Mouse (Mus musculus) adrenal gland, postnatal 14 days (tissue): ENCODE data around the gene Med27. TPM values are rescaled to one million over a fixed set of nuclear protein-coding genes. Genes with fewer than 3 reads are reported as not detected.

ENCODE experiments used
- DNase-seq: peaks from one replicate; pipeline ENCODE4 v3.0.0; 2021; ENCODE audit warnings: mixed read lengths
- total RNA-seq: library from RNA; stranded (reverse); gene quantifications from 2 replicates; pipeline ENCODE4 v1.2.3, GENCODE M21; 2021

Med27 gene
- total RNA-seq, 1 experiment from 2014 or later: 23.1 TPM

DNA sequence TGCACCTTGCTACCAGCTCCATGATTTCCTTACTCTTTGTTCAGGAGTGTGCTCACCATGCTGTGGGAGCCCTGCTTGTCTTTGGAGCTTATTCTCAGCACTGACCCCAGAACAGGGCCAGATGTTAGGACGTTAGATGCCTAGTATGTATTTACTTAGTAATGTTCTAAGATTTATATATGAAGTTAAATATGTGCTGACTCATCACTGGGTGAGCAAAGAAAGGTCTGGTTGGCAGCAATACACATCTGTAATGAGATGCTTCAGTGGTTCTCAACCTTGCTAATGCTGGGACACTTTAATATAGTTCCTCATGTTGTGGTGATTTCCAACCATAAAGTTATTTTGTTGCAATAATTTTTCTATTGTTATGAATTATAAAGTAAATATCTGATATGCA lies 45.4 kb downstream of the Med27 start:
- DNase-seq: no peak

DNA sequence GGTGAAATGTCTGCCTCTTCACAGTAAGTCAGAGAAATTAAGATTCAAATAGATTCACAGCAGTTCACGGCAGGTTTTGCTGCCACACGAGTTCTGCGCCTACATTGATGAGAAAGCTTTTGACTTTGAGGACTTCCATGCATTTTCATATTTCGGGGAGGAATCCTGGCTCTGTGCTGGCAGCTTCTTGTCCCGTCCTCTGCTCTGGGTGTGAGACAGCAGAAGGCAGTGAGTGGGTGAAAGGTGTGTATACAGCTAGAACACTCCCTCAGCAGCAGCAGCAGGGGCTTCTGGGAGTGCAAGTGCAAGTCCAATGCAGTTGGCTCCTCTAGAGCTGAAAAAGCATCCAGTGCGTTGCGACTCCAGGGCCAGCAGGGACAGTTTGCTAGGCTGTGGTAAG lies 53.6 kb downstream of the Med27 start:
- DNase-seq: no peak

DNA sequence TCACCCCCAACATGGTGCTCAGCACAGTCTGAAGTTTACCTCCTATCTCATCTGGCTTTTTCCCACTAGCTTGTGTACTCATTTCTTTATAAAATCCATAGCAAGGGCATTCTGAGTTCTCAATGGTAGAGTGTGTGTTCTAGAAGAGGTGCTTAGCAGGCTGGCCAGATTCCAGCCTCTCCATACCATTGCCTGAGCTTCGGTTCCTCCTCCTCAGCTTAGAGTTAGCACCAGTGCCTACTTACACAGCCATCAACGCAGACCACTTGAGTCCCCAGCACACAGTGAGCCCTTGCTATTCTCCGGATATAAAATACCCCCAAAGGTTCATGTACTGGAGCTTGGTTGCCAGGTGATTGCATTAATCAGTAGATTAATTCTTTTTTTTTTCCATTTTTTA lies 54.2 kb downstream of the Med27 start:
- no peak for DNase-seq

DNA sequence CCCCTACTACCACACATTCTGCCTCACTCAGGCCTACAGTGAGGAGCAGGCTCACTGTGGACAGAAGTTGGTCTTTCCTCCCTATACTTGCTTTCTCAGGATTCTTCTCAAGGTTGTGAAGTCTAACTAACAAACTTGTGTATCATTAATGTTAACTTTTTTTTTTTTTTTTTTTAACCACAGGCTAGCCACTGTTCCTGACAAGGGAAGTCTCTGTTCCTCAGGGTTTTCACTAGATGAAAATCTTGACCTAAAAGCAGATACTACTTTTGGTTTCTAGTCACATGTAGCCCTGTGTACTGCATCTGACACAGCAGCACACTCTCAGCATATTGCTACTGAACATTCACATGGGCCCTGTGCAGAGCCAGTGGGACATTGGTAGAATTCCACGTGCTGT lies 55.2 kb downstream of the Med27 start:
- no peak for DNase-seq

DNA sequence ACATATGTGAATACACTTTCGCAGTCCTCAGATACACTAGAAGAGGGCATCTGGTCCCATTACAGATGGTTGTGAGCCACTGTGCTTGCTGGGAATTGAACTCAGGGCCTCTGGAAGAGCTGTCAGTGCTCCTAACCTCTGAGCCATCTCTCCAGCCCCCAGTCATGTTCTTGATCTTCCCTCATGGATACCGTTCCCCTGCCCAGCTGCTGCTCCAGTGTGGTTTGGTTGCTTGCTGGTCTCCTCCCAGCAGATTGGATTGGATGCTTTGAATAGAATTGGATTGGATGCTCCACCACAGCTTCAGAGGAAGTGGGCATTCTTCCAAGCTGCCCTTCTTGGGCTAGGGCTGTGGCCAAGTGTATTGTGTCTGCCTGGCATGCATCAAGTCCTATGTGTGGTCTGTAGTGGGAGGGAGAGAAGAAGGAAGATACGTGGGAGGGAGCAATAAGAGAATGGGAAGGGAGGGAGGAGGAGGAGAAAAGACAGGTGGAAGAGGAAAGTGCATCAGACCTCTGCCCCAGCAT lies 56.0 kb downstream of the Med27 start:
- peak; percentile 16 for DNase-seq

DNA sequence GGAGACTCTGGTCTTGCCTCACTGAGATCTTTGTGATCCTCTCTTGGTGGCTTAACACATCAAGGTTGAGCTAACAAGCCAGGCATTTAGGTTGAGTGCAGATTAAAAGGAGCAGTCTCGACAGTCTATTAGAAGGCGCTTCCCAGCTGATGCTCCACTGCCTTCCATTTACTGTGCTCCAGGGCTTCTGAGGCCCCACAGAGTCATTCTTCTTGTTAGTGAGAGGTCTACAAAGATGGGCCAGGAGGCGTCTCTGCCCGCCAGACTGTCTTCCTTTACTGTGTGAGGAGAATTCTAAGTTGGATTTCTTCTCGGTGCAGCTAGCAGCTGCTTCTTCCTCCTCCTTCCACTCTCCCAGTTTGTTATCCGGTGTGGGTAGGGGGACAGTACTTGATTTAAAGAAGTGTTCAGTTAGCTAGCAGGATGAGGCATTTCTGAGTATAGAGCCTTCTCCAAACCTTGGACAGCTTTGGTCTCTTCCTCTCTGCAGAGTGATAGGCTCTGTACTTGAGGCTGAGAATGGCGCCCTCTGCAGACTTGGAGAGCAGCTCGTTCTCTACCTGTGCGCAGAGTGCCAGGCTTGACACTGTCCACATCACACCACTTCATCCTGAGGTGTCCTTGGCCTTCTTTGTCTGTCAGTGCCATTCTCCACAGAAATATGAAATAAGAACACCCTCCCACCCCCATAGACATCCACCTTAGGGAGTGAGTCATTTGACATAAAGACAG lies 57.3 kb downstream of the Med27 start:
- DNase-seq: peak; percentile 35

DNA sequence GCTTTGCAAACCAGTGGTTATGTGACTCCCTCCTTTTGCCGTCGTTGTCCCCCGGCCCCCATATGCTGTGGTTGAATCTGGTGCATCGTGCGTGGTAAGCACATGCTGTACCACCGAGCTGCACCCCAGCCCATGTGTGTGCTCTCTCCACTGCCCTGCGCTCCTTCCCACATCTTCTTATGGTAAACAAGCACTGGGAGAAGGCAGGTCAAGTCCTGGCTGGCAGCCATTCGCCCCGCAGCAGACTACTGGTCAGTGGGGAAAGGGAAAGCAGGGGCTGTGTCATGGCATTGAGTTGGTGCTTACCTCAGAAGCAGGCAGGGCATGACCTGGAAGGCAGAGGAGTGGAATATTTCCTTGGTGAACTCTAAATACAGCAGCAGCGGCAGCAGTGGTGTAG lies 58.3 kb downstream of the Med27 start:
- DNase-seq: no peak

DNA sequence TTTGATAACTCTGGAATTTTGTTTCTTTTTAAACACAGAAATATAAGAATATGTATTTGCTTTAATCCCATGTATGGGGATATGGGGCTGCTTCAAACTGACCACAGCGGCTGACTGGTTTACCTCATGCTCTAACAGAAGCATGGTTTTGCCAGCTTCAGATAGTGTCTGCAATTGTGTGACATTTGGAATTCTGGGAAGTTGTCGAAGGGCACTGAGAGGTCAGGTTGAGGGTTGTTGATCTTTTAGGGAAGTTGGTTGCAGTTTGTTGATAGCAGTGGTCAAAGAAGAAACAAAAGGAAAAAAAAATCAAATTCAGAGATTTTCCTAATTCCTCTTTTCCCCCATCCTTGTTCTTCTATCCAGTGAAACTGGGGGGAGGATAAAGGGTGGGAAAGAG lies 59.2 kb downstream of the Med27 start:
- no peak for DNase-seq

DNA sequence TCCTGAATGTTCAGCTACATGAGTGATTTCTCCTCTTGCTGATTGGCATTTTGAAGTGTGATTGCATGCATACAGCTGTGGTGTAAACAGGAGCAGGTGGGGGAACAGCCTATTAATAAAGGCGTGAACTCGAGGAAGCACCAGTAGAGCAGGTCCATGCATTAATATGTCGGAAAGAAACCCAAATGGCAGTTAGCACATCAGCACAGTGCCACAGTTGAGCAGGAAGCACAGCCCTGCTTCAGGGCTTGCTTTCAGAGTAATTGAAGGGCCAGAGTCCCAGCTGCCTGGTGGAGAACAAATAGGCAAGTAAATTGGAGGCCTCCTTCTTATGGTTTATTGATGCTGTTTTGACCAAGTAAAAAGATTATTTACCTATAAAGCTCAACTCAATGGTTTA lies 60.7 kb downstream of the Med27 start:
- no peak for DNase-seq

DNA sequence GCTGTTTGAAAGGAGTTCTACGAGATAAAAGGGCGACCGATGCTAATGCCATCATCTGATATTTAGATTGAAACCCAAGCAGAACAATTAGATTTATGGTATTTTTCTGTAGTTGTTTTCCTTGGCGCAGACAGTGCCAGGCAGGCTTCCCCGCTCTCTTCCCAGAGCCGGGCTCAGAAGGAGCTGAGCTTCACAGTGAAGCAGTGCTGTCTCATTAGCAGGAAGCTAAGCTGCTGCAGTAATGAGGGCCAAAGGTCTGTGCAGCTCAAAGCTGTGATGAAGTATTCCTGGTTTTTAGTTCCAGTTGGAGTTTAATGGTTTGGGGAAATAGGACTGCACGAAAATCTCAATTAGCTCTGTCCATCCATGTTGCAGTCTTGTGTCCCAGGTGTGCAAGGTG lies 61.1 kb downstream of the Med27 start:
- no peak for DNase-seq

DNA sequence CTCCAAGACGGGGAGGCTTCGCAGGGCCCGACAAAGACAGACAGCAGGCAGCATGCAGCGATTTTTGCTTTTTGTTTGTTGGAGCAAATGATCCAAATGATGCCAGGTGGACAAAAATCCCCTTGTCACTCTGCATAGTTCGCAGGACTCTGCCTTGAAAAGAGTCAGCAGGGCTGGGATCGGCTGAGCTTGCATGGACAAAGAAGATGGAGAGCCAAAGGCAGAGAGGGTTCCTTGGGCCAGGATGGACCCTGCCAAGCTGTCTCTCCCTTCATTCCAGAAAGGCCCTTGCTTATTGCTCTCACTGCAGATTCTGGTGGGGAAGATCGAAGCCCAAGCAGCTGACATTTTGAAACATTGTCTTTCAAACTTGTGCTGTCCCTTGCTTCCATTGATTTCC lies 64.3 kb downstream of the Med27 start:
- DNase-seq: no peak

DNA sequence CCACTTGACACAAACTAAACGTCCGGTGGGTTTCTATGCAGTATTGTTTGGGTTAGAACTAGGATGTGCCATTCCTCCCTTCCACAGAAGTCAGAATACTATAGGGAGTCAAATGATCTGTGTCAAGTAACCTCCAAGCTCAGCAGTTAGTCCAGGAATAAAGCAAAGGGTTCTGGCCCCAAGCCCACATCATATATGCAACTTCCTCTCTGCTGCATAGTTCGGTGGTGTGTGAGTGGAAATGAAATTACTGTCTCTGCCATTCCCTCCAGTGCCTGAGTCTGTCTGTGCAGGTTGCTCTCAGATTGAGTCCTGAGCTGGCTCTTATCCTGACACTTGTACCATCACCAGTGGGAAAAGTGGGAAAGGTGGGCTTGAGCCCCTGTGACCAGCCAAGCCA lies 65.8 kb downstream of the Med27 start:
- DNase-seq: no peak

DNA sequence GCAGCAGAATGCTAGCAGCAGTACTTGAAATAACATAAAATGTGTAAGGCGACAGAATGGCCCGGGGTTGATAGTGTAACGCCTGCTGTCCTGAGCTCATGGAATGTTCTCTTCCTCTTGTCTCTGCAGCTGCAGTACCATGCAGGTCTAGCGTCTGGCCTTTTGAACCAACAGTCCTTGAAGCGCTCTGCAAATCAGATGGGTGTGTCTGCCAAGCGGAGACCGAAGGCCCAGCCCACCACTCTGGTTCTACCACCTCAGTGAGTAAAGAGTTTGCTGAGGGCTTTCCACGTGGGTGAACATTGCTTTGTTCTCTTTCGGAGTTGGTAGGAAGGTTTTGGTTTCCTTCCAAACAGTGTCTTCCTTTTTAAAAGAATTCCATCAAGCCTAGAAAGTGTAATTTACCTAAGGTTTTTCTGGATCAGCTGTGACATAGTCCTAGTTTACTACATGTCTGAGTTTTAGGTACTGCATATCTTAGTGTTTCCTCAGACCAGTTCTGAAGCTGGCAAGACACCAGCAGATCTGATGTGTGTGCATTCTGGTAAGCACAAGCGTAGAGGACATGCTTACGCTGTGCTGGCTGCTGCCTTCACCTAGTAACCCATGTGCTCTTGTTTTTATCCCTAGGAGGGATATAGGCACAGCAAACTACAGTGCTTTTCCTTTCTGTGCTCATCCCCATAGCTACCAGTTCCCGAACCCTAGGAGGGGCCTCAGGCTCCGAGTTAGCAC lies 66.8 kb downstream of the Med27 start:
- peak; percentile 14 for DNase-seq

DNA sequence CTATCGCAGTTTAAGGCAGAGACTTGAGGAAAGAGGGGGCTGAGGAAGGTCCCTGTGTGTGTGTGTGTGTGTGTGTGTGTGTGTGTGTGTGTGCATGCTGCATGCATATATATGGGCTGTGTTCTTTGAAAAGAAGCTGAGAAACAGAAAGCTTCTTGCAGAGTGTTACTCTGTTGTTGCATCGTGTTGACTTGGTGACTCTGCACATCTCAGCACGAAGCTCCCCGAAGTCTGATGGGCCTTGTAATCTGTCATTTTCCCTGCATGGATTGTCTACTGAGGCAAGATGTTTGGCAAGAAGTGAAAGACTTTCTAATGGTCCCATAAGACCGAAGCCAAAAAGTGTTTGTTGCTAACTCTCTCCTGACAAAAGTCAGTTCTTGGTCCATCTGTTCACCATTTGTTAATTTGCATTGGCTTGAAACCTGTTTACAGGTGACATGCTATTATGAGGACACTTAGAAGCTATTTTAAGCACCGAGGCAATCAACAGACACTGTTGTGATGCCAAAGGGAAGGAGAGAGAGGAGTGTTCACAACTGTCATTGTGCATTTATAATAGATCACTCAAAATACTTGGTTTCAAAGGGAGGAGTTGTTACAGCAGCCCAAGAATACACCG lies 68.3 kb downstream of the Med27 start:
- no peak for DNase-seq

DNA sequence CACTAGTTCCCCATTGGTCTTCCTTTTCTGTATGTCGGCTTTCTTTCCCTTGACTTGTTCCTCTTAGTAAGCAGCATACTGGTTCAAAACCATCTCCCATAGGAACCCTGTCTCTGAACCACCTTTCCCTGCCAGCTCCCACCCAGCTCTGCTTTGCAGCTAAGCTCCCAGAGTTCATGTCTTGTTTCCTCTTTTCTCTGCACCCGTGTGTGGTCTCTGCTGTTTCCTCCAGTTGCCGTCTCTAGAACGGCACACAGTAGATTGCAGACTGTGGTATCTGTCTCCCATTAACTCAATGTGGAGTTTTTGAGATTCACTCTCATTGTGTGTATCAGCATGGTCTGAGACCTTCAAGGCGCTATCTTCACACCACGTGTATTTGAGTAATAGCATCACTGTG lies 71.9 kb downstream of the Med27 start:
- DNase-seq: no peak

DNA sequence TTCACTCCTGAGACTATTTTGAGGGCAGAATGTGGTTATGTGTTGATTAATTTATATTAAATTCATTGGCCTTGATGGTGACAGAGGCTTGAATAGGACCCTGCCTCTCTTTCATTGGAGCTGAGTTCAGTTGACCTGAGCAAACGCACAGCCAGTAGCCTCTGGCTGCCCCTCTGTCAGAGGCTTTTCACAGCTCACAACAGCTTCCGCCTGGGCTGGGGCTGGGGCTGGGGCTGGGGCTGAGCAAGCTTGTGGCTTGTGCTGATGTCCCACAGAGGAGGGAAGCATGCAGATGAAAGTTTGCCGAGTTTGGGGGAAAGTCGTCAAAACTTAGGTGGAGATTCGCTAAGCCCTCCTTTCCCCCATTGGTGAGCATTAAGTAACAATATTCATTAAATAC lies 72.8 kb downstream of the Med27 start:
- no peak for DNase-seq

DNA sequence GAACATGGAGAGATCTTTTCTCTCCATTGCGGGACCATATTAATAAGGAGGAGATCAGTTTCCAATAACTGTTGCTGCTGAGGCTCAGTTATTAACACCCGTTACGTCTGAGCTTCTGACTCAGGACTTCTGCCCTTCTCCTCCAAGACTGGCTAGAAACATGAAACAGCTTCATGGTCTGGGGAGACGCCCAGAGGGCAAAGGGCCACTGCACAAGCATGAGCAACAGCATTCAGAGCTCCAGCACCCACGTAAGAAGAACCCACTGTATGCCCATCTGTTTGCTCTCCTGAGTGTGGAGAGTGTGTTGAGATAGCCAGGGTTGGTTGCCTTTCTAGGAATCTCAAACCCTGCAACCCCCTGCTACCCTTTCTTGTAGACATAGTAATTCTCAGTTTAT lies 73.3 kb downstream of the Med27 start:
- no peak for DNase-seq

DNA sequence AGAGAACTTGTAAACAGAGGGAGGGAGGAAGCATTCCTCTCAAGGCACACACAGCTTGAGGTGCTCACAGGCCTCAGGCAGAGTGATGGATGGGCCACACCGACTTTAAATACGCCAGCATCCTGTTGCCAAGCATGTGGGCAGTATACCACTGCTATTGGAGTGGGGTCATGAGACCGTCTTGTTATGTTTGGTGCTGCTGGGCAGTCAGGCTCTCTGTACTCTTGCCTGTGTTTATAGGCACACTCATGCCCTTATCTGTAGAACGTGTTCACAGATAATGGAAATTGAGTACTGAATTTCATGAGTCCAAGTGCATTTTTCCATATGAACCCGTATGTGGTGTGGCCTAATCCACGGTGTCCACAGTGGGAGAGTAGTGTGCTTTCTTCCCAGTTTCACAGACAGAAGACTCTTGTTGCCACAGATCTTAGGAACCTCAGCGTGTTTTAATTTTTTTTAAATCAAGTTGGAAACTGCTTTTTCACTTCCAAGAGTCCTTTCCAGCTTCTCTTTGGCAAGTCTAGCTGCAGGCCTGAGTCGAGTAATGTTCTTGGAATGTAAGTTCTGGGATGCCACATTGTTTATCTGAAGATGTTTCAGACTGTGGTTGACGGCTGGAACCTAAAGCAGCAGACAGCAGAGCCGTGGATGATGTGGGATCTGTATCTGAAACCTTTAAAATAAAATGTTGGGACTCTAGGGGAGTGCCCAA lies 75.7 kb downstream of the Med27 start:
- DNase-seq: no peak

DNA sequence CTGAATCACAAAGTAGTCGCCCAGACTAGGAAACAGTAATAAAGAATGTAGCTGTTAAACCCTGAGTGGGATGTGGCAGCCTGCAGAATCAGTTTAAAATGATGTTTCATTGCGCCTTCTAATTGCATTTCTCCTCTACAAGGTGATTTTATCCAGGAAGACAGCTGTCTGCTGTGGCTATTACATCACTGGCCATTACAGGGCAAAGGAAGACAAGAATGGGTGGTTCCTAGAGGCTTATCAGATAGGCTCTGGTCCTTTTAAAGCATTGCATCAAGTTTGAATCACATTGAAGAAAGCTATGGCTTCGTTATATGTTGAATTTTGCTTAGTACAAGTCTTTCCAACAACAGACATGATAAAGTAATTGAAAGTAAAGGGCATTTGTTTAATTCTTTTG lies 76.4 kb downstream of the Med27 start:
- DNase-seq: no peak

DNA sequence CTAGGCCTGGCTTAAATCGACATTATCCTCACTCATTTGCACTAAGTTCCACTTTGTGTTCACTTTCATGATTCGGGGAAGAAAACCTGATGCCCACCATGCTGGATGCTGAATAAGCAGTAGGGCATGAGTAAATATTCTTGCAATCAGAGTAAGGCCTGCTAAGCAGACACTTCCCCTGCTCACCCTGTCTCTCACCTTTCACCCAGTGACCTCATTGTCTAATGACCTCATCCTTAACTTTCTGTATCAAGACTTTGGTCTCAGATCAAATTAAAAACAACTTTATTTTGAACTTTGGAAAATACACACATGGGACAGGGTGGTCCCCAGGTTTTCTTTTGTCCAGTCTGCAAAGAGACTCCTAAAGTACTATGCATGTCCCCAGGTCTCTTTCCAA lies 78.8 kb downstream of the Med27 start:
- no peak for DNase-seq

DNA sequence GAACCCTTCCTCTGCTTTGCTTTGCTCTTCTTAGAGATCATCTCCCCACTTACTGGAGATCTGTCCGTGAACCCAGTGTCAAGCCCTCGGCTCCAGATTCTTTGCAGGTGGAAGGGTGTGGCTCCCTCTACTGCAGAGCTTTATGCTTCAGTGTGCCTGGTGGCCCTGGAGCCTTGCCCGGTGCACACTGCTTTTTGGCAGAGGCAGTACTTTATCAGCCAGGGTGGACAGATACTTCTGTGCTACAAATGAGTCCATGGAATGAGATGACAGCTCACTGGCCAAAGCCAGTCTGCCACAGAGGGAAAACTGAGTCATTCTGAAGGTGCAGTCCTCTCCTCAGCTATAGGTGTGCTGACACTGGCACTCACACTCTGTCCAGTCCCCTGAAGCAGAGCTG lies 80.1 kb downstream of the Med27 start:
- peak; percentile 67 for DNase-seq

DNA sequence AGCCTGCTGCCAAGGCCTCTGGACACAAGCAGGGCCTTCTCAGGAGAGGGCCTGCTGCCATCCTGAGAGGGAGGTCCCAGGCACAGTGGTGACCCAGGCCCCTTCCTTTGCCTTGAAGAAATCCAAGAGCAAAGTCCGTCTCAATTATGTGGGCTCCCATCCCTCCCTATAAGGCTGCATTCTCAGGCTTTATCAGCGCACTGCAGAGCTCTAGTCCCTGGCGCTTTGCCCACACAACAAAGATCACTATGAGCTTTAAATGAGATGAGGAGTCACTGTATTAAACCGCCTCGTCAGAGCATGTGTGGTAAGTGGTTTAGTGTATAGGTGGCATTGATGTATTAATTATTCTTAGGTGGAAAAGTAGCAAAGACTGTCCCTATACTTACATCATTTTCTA lies 85.9 kb downstream of the Med27 start:
- no peak for DNase-seq

DNA sequence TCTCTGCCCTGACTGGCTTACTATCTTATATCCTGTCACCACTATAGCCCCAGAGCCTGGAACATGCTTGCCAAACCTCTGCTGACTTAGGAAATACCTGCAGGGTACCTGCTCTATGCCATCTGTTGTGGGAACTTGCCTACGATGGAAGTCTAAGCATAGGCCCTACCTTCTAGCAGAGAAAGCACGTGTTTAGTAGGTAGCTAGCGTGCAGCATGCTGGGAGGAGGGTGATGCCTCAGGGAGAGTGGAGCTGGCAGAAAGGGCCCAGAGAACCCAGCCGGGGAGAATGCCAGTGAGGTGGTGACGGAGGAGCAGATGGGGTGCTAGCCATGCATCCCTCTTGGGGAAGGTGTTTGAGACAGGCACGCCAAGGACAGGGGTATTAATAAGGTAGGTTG lies 89.8 kb downstream of the Med27 start:
- DNase-seq: no peak
